Mouse (Mus musculus) NIH3T3 (cell line): Measurements from ENCODE around the gene S1pr4.

Experiments
- DNase-seq: peaks from one replicate; pipeline ENCODE4 v3.0.0-alpha.2; 2012; ENCODE audit warnings: low read depth

S1pr4 gene

GRCm38 (mm10) chr10:81519227-81519977 is 19.5 kb upstream of the S1pr4 start:
- no peak for DNase-seq

GRCm38 (mm10) chr10:81518546-81518945 is 18.6 kb upstream of the S1pr4 start:
- peak; percentile 87 for DNase-seq

- no peak for DNase-seq
Measured at GRCm38 (mm10) chr10:81517227-81517626, 17.3 kb upstream of the S1pr4 start.

GRCm38 (mm10) chr10:81513798-81514197 is 13.9 kb upstream of the S1pr4 start:
- no peak for DNase-seq

GRCm38 (mm10) chr10:81510246-81510810 is 10.4 kb upstream of the S1pr4 start:
- no peak for DNase-seq

GRCm38 (mm10) chr10:81507691-81508489 is 8.0 kb upstream of the S1pr4 start:
- no peak for DNase-seq

- no peak for DNase-seq
Measured at GRCm38 (mm10) chr10:81507095-81507494, 7.2 kb upstream of the S1pr4 start.

- DNase-seq: no peak
Measured at GRCm38 (mm10) chr10:81505016-81505664, 5.2 kb upstream of the S1pr4 start.

GRCm38 (mm10) chr10:81502658-81503057 is 2.7 kb upstream of the S1pr4 start:
- DNase-seq: peak; percentile 84

GRCm38 (mm10) chr10:81501863-81502262 is 1.9 kb upstream of the S1pr4 start:
- no peak for DNase-seq

GRCm38 (mm10) chr10:81499250-81499901 is 556 bp downstream of the S1pr4 start:
- no peak for DNase-seq

- no peak for DNase-seq
Measured at GRCm38 (mm10) chr10:81498316-81499249, 1.3 kb downstream of the S1pr4 start.

- DNase-seq: no peak
Measured at GRCm38 (mm10) chr10:81497401-81498270, 2.3 kb downstream of the S1pr4 start.

GRCm38 (mm10) chr10:81496969-81497368 is 3.0 kb downstream of the S1pr4 start:
- DNase-seq: no peak

- peak; percentile 99 for DNase-seq
Measured at GRCm38 (mm10) chr10:81496264-81496901, 3.5 kb downstream of the S1pr4 start, which contains the start of gene Ncln. Ncln (minus strand) TSS chr10:81496392.

- DNase-seq: no peak
Measured at GRCm38 (mm10) chr10:81495616-81496263, 4.2 kb downstream of the S1pr4 start.

- DNase-seq: no peak
Measured at GRCm38 (mm10) chr10:81495151-81495550, 4.8 kb downstream of the S1pr4 start.

- DNase-seq: no peak
Measured at GRCm38 (mm10) chr10:81494260-81495041, 5.5 kb downstream of the S1pr4 start.
